Mouse (Mus musculus) embryonic facial prominence, embryonic 12.5 days (tissue): ENCODE data around the gene Rpl36. TPM values are rescaled to one million over a fixed set of nuclear protein-coding genes. Genes with fewer than 3 reads are reported as not detected.

Experiments used
- ATAC-seq: fragments of 200-750 bp; cut with Nextera tagmentation; 2 replicates; pipeline ENCODE4 v1.8.0; 2017; ENCODE audit not compliant: insufficient number of reproducible peaks, insufficient read depth, low FRiP score, low TSS enrichment
- H3K27ac ChIP-seq: fragments of 300-500 bp; sonication (generic); 2 replicates; pipeline ENCODE4 v1.5.1; 2016; ENCODE audit warnings: mild to moderate bottlenecking
- H3K27me3 ChIP-seq: fragments of 300-500 bp; sonication (generic); 2 replicates; pipeline ENCODE4 v1.6.1; 2016; ENCODE audit warnings: mild to moderate bottlenecking, moderate library complexity
- H3K36me3 ChIP-seq: fragments of 300-500 bp; sonication (generic); 2 replicates; pipeline ENCODE4 v1.6.1; 2016; ENCODE audit warnings: mild to moderate bottlenecking
- H3K4me1 ChIP-seq: fragments of 300-500 bp; sonication (generic); 2 replicates; pipeline ENCODE4 v1.6.1; 2016
- H3K4me2 ChIP-seq: fragments of 300-500 bp; sonication (generic); replicated peaks from 2 replicates; pipeline ENCODE4 v1.6.1; 2016; ENCODE audit warnings: mild to moderate bottlenecking, moderate library complexity
- H3K4me3 ChIP-seq: fragments of 300-500 bp; sonication (generic); 2 replicates; pipeline ENCODE4 v1.5.1; 2016; ENCODE audit warnings: mild to moderate bottlenecking
- H3K9ac ChIP-seq: fragments of 300-500 bp; sonication (generic); 2 replicates; pipeline ENCODE4 v1.6.1; 2016; ENCODE audit warnings: mild to moderate bottlenecking, moderate library complexity
- H3K9me3 ChIP-seq: fragments of 300-500 bp; sonication (generic); 2 replicates; pipeline ENCODE4 v1.6.1; 2016; ENCODE audit warnings: mild to moderate bottlenecking, moderate library complexity
- whole genome bisulfite sequencing: fragments of 180-500 bp; shearing (Covaris S2); methylation state at CpG from one replicate; pipeline ENCODE4 v1.1.7; 2016; 5-methylcytosine and 5-hydroxymethylcytosine counted together
- polyA plus RNA-seq: library from polyadenylated mRNA; unstranded; fragments of >200 nt; fragmentation: Nextera tagmentation; extraction: Ambion mirVana; gene quantifications from 2 replicates; pipeline ENCODE4 v1.2.1, GENCODE M21; 2016

The Rpl36 gene
- polyA plus RNA-seq, 1 experiment from 2014 or later = 1,591 TPM

DNA sequence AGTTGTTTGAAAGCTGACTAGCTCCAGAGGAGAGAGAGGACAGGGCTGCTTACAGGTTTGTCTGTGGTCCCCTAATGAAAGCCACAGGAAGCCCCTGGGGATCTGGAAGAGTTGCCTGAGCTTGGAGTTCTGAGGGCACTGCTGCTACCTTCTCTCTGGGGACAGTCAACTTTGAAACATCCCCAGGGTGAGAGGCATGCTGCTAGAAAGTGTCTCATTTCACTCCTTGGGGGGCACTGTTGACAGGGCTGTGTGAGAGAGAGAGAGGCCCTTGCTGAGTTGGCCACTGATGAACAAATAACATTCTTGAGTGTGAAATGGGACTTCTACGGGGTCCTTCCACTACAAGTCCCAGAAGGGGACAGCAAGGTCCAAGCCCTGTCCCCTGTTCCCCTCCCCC is 25.4 kb upstream of the Rpl36 start:
- H3K4me1 ChIP-seq = peaks cover 27% of the 10 kb centered on the region
- WGBS = 86% methylated on average over 1 of the region's 1 CpGs
- H3K27ac ChIP-seq = no peak overlapping the region
- ATAC-seq = no peak
- H3K36me3 ChIP-seq = peaks cover 68% of the 10 kb centered on the region
- 0 out of 2 replicates have a peak overlapping the region, but pooled peaks have one; percentile 13 for H3K4me2 ChIP-seq
- H3K9ac ChIP-seq = peak overlapping the region; percentile 0; the same call in 1 of the 2 replicates
- H3K27me3 ChIP-seq = no peaks in the 10 kb centered on the region
- no peak overlapping the region for H3K4me3 ChIP-seq
- no peaks in the 10 kb centered on the region for H3K9me3 ChIP-seq

GRCm38 (mm10) chr17:56588921-56589320 is 24.3 kb upstream of the Rpl36 start:
- WGBS = 89% methylated on average over 4 of the region's 4 CpGs
- no peak for ATAC-seq

GRCm38 (mm10) chr17:56592553-56592952 is 20.7 kb upstream of the Rpl36 start:
- no peak overlapping the region for H3K4me3 ChIP-seq
- H3K4me1 ChIP-seq = peaks cover 2% of the 10 kb centered on the region
- no peak overlapping the region for H3K4me2 ChIP-seq
- H3K27me3 ChIP-seq = no peaks in the 10 kb centered on the region
- H3K9me3 ChIP-seq = no peaks in the 10 kb centered on the region
- H3K27ac ChIP-seq = no peak overlapping the region
- no peak for ATAC-seq
- H3K9ac ChIP-seq = no peak overlapping the region
- H3K36me3 ChIP-seq = peaks cover 98% of the 10 kb centered on the region

More at GRCm38 (mm10) chr17:56588921-56589320, 24.3 kb upstream of the Rpl36 start:
- H3K4me2 ChIP-seq = no peak overlapping the region
- H3K4me1 ChIP-seq = peaks cover 20% of the 10 kb centered on the region
- peaks cover 75% of the 10 kb centered on the region for H3K36me3 ChIP-seq
- H3K4me3 ChIP-seq = no peak overlapping the region
- H3K27me3 ChIP-seq = no peaks in the 10 kb centered on the region
- no peak overlapping the region for H3K9ac ChIP-seq
- no peaks in the 10 kb centered on the region for H3K9me3 ChIP-seq
- no peak overlapping the region for H3K27ac ChIP-seq

GRCm38 (mm10) chr17:56593527-56594271 is 19.5 kb upstream of the Rpl36 start:
- Histone ChIP-seq H3K4me3 (no peak overlapping the region), H3K9me3 (no peaks in the 10 kb centered on the region), H3K4me1 (no peaks in the 10 kb centered on the region), H3K4me2 (no peak overlapping the region), H3K9ac (no peak overlapping the region), H3K27me3 (no peaks in the 10 kb centered on the region), H3K27ac (no peak overlapping the region), H3K36me3 (peaks cover 94% of the 10 kb centered on the region)
- peak; percentile 32; the same call in 1 of the 2 replicates for ATAC-seq
- WGBS = 93% methylated on average over 8 of the region's 8 CpGs

DNA sequence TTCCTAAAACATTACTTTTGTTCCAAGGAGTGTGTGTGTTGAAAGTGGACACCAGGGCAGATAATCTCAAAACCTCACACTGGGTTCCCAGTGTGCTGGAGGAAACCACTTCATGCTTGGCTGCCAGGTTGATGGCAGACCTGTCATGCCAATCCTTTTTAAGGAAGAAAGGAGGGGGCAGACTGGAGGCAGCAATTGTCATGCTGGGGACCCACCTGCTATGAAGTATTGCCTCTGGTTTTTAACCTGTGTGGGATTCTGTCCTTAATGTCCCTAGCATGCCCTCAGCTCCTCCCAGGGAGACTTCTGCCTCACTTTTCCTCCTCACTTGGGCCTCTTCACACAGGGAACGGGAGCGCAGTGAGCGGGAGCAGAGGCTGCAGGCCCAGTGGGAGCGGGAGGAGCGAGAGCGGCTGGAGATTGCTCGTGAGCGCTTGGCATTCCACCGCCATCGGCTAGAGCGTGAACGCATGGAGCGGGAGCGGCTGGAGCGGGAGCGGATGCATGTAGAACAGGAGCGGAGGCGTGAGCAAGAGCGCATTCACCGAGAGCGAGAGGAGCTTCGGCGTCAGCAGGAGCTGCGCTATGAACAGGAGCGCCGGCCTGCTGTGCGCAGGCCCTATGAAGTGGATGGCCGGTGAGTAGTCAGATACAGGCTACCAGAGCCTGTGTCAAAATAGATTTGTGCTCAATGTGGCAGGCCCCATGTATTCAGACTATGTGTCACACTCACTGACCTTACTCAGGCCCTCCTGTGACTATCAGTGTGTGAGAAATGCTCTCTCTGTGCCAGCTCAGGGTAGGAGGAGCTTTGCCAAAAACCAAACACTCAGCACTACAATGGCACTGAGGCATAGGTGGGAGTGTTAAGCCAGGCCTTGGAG is 9.8 kb upstream of the Rpl36 start:
- Histone ChIP-seq H3K27me3 (no peaks in the 10 kb centered on the region), H3K27ac (no peak overlapping the region), H3K9ac (no peak overlapping the region), H3K9me3 (no peaks in the 10 kb centered on the region), H3K4me3 (no peak overlapping the region), H3K4me2 (no peak overlapping the region), H3K4me1 (peaks cover 2% of the 10 kb centered on the region), H3K36me3 (peaks cover 85% of the 10 kb centered on the region)
- 94% methylated on average over 28 of the region's 28 CpGs for WGBS
- no peak for ATAC-seq

GRCm38 (mm10) chr17:56604070-56604380 is 9.2 kb upstream of the Rpl36 start:
- 89% methylated on average over 9 of the region's 9 CpGs for WGBS

GRCm38 (mm10) chr17:56604422-56604821 is 8.8 kb upstream of the Rpl36 start:
- Histone ChIP-seq H3K9me3 (no peaks in the 10 kb centered on the region), H3K27me3 (no peaks in the 10 kb centered on the region), H3K4me3 (no peak overlapping the region), H3K4me1 (peaks cover 8% of the 10 kb centered on the region), H3K27ac (no peak overlapping the region), H3K36me3 (peaks cover 82% of the 10 kb centered on the region), H3K4me2 (no peak overlapping the region), H3K9ac (no peak overlapping the region)
- ATAC-seq = no peak
- 86% methylated on average over 3 of the region's 3 CpGs for WGBS

More at GRCm38 (mm10) chr17:56604070-56604380, 9.2 kb upstream of the Rpl36 start:
- no peak overlapping the region for H3K9ac ChIP-seq
- no peaks in the 10 kb centered on the region for H3K9me3 ChIP-seq
- ATAC-seq = no peak
- H3K4me2 ChIP-seq = no peak overlapping the region
- H3K27ac ChIP-seq = no peak overlapping the region
- peaks cover 85% of the 10 kb centered on the region for H3K36me3 ChIP-seq
- peaks cover 8% of the 10 kb centered on the region for H3K4me1 ChIP-seq
- no peaks in the 10 kb centered on the region for H3K27me3 ChIP-seq
- no peak overlapping the region for H3K4me3 ChIP-seq

DNA sequence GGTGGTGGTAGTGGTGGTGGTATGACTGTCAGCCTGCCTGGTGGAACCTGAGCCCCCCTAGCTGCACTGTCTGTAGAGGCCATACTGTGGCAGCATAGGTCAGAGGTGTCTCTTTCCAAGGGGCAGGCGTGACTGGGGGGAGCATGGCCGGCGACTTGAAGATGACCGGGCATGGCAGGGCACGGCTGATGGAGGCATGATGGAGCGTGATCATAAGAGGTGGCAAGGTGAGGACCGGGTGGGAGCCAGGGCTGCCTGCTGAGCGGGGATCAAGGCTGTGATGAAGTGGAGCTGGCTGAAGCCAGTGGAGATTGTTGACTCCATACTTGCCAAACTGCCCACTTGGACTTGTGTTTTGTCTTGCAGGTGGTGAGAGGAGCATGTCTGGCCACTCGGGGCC is 7.8 kb upstream of the Rpl36 start:
- 89% methylated on average over 9 of the region's 9 CpGs for WGBS

DNA sequence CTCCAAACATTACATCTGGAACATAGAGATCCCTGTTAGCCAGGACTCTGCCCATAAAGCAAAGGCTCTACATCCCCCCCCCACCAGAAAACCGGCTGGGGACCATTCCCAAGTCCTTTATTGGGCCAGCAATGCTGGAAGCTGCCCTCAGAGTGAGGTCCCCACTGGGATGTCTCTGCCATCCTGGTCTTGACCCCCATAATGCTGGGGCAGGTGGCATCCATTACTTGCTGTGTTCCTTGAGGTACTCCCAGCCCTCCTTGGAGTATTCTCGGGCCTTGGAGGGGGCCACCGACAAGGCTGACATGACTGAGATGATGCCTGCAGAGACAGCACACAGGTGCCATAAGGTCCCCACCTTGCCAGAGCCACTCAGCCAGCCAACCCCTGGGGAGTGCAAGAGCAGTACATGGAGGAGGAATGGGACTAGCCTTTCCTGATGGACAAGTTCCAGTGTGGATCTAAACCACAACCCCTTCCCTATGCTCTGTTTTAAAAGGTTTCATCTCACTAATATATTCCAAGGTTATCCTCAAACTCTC is 5.6 kb upstream of the Rpl36 start:
- Histone ChIP-seq H3K4me2 (no peak overlapping the region), H3K27me3 (no peaks in the 10 kb centered on the region), H3K9ac (no peak overlapping the region), H3K4me1 (peaks cover 16% of the 10 kb centered on the region), H3K4me3 (no peak overlapping the region), H3K27ac (no peak overlapping the region), H3K9me3 (no peaks in the 10 kb centered on the region), H3K36me3 (peaks cover 50% of the 10 kb centered on the region)
- ATAC-seq = no peak
- 75% methylated on average over 3 of the region's 3 CpGs for WGBS

More for the DNA sequence above, 7.8 kb upstream of the Rpl36 start:
- ATAC-seq = no peak
- Histone ChIP-seq H3K4me2 (no peak overlapping the region), H3K9me3 (no peaks in the 10 kb centered on the region), H3K4me1 (peaks cover 11% of the 10 kb centered on the region), H3K9ac (no peak overlapping the region), H3K27ac (no peak overlapping the region), H3K36me3 (peaks cover 72% of the 10 kb centered on the region), H3K27me3 (no peaks in the 10 kb centered on the region), H3K4me3 (no peak overlapping the region)

GRCm38 (mm10) chr17:56608699-56609098 is 4.5 kb upstream of the Rpl36 start:
- Histone ChIP-seq H3K36me3 (peaks cover 39% of the 10 kb centered on the region), H3K27ac (peak overlapping the region; percentile 1; the same call in 1 of the 2 replicates), H3K9ac (peak overlapping the region; percentile 52), H3K27me3 (no peaks in the 10 kb centered on the region), H3K9me3 (no peaks in the 10 kb centered on the region), H3K4me3 (peak overlapping the region; percentile 46), H3K4me2 (peak overlapping the region; percentile 78), H3K4me1 (peaks cover 16% of the 10 kb centered on the region)
- WGBS = 56% methylated on average over 5 of the region's 5 CpGs
- no peak for ATAC-seq

DNA sequence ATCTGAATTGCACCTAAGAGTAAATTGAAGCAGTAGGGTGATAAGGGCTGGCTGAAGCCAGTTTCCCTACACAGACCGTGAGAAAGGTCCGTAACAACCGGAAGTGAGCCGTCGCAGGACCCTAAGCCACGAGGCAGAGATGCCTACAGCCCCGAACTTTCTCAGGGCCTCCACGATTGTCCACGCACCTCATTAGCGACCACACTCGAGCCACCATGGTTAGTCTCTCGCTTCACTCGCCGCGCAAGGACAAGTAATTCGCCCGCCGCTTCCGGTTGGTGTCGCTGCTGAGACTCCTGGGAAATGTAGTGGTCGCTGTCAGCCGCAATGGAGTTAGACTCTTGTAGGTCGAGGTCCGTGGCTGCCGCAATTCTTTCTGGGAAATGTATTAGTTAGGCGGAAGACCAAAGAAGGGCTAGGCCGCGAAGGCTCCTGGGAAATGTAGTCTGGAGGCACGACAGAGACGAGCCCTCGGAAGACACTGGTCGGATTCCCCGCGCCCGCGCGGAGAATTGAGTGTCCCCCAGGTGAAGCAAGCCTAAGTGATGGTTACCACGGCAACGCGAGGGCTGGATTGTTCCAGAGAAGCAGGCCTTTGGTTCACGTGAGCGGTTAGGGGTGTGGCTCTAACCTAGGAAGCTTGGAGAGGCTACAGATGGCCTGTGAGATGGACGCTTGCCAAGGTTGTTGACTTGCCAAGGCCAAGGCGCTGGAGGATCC is 3.6 kb upstream of the Rpl36 start, which contains the start of gene 2410015M20Rik:
2410015M20Rik (minus strand) TSS at position 320 of the 720 bp plus-strand sequence.
- Histone ChIP-seq H3K27me3 (no peaks in the 10 kb centered on the region), H3K27ac (peak within 1 kb of the TSS; percentile 46), H3K9me3 (no peaks in the 10 kb centered on the region), H3K4me3 (peak within 1 kb of the TSS; percentile 46), H3K4me1 (peaks cover 21% of the 10 kb centered on the region), H3K36me3 (peaks cover 35% of the 10 kb centered on the region), H3K4me2 (peak within 1 kb of the TSS; percentile 78), H3K9ac (peak within 1 kb of the TSS; percentile 52)
- WGBS = under 1% methylated on average over 44 of the region's 44 CpGs
- ATAC-seq = peak; percentile 82
